Mouse (Mus musculus): Measurements from ENCODE around the gene Srgn.
"Not testable (repeated sequence)": the region's sequence is repeated elsewhere in the genome, so short reads cannot be mapped to it uniquely, and the experiment has no call there.

Gene Srgn

GRCm38 (mm10) chr10:62521763-62522162 lies 5.5 kb downstream of the Srgn start:
- DNase-seq (ENCODE audit: low spot score), result no peak

DNA sequence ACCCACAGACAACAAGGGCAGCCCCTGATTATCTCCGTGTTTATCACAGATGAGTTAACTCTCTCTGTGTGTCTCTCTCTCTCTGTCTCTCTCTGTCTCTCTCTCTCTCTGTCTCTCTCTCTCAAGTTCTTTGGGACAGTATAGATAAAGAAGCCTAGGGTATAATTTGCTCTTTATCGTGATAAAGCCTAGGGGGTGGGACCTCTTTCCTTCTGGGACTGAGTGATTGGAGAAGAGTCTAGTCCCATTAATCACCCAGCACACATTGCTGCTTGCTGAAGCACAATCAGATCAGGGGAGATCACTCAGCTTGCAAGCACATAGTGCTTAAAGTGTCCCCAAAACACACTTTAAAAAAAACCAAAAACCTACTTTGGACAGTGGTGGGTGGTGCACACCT lies 6.3 kb downstream of the Srgn start:
- no peak for DNase-seq (ENCODE audit: low spot score)

DNA sequence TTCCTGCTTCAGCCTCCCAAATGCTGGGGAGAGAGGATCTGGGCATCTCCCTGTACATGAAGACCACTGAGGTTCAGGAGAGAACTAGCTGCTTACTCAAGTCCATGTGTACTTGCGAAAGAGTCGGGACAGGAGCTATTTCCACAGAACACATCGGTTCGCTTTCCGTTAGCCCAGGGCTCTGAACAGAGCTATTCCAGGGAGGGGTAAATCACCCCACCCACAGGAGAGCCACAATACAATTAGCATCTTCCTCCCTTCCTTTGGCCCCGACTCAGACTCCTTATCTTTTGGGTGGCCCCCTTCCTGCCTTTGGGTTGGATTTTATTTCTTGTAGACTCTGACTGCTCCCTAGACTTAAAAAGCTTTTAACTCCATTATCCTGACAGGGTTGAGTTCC lies 9.7 kb downstream of the Srgn start:
- no peak for DNase-seq (ENCODE audit: low spot score)

DNA sequence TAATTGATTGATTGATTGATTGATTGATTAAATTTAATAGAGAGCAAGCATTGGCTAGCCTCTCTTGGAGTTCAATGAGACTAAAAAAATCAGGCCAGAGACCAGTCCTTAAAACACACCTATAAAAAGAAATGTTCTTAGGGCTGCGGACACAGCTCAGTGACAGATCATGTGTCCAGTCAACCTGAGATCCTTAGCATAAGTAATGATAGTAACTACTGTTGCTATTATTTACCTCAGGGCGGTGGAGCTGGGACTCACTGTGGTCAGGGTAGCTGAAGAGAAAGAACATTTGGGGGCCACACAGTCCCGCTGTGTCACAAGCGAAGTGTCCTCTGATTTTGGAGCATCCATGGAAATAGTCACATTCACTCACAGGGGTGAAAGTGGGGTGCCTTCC lies 14.4 kb downstream of the Srgn start:
- no peak for DNase-seq (ENCODE audit: low spot score)

DNA sequence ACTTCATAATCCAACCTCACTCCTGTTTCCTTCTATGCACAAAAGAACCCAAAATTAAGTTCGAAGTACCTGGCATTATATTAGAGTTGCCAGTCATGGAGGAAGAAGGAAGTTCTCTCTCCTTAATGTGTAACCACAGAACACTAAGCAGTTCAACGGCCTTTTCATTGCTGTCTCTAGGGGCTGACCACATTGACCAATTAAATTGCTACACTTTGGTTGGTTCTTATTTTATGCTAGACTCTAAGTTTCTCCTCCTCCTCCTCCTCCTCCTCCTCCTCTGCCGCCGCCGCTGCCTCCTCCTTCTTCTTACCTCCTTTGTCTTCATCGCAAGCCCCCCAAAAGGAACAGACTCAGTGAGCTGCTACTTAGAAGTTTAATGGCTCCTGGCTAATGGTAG lies 15.7 kb downstream of the Srgn start:
- no peak for DNase-seq (ENCODE audit: low spot score)

DNA sequence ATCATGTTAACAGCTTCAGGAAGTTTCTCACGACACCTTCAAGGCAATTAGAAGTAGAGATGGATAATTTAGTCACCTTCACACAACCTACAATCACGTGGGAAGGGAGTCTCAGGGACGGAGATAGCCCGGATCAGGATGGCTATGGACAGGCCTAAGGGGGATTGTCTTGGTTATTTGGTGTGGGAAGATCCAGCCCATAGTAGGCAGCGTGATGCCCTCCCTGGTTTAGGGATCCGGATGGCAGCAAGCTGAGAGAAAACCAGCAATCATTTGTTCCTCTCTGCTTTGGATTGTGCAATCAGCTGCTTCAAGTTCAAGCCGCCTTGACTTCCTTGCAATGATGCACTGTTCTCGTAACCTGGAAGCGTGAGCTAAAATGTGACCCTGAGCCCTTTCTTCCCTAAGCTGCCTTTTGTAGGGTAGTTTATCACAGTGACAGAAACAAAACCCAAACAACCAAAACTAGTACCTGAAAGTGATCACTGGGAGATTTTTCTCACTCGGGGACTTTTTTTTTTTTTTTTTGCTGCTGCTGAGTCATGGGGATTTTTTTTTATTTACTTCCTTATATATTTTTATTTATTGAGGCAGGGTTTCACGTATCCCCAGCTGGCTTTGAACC lies 18.1 kb downstream of the Srgn start:
- no peak for DNase-seq (ENCODE audit: low spot score)

- DNase-seq (ENCODE audit: low spot score), result no peak
These were observed 18.8 kb downstream of the Srgn start for GRCm38 (mm10) chr10:62508459-62508858.

DNA sequence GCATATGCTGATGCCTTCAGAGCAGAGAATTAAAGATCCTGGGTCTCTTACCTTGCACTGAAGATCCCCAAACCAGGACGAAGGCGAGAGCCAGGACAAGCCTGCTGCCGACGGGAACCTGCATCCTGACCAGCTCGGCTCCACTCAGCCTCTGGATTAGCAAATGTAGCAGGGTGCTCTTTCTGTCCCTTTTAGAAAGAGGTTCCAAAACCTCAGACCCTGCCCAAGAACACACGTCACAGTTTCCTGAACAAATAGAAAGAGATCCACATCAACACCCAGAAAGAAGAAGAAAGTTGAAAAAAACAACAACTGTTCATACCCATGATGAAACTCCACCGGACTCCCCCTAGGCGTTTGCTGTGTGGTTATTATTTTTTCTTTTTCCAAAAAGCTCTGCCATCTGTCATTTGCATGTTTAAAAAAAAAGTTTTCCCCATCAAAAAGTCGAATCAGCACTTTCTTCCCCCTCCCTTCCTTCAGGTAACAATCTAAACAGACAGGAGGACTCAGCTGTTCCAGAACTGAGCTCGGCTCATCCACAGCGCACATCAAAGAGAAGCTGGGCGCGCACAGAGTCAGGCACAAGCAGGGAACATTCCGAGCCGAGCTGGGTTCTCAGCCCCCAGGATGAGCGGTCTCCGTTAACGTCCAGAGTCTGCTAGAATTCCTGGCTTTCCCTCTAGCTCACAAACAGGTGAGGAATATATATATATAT lies 19.5 kb downstream of the Srgn start:
- peak; percentile 90 for DNase-seq (ENCODE audit: low spot score)

DNA sequence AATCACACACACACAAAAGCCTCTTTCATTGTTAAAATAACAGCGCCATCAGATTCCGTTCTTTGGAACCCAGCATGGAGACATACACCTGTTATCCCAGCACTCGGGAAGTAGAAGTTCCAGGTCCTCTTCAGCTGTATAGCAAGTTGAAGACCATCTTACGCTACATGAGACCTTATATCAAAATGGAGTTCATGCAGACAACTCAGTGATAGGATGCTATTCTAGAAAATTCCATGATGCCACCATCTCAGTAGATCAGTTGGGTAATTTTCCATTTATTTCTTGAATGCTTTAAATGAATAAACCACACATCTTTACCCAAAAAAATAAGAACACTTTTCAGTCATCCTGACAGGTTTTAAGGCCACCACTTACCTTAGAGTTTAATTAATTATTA lies 20.2 kb downstream of the Srgn start:
- DNase-seq (ENCODE audit: low spot score), result no peak

DNA sequence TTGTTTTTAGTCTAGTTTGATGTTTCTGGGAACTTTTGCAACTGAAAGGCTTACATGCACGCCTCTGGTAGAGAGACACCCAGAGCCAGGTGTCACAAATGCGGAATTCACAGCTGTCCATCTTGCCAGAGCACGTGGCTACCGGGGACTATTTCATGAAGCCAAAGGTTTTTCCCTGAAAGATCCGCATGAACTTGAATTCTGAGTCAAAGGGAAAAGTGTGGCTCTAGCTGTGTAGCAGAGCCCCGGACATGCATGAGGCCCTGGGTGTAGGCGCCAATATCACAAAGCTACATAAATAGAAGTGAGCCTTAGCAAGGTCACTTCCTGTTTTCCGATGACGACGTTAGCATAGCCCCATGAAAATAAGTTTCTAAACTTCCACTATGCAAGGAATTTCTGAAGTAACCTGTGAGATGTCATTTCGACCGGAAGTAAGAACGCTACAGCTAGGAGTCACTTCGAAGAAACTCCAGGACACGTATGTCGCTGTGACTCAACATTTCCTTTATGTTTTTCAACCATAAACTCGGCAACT lies 21.2 kb downstream of the Srgn start:
- DNase-seq (ENCODE audit: low spot score), result peak; percentile 83

- no peak for DNase-seq (ENCODE audit: low spot score)
These were observed 21.8 kb downstream of the Srgn start for GRCm38 (mm10) chr10:62505224-62505983.

DNA sequence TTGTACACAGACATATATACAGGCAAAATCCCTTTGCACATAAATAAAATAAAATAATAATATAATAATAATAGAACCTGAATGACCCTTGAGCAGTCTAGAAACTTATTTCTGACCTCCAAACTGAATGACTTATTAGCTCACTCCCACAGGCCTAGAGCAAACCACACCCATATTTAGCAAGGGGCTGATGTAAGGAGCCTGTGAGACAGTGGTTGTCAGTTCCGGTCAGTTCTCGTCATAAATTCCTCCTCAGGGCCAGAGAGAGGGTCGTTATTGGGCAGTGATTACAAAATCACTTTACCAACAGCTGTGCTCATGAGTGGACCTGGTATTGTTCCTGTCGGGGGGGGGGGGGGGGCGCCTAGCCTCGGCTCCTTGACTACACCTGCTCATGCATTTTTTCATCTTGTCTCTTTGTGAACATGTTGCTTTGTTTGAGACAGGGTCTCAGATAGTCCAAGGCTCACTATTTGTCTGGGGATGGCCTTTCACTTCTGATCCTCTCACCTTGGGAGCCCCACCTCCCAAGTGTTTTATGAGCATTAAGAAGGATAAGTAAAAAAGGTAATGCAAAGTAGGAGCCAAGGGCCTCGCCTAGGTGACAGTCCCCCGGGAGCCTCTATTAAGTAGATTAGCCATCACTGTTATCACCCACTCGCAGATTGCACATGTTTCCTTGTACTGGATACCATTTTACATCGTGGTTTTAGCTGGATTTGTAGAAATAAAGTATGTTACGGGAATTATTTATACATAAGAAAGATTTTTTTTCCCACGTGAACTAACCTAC lies 23.2 kb downstream of the Srgn start:
- no peak for DNase-seq (ENCODE audit: low spot score)

DNA sequence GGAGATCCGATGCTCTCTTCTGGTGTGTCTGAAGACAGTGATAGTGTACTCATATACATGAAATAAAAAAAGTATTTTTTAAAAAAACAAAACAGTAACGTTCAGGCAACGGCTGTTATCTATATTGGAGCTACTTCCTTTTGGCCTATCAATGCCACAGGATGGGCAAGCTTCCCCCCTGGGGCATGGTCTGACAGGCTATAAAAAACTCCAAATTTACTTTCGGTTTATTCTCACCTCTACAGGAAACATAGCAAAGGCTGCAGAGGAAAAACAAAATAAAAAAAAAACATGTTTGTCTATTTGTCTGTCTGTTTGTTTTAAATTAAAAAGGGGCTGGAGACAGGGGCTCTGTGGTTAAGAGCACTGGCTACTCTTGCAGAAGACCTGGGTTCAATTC lies 23.9 kb downstream of the Srgn start:
- peak; percentile 53 for DNase-seq (ENCODE audit: low spot score)

DNA sequence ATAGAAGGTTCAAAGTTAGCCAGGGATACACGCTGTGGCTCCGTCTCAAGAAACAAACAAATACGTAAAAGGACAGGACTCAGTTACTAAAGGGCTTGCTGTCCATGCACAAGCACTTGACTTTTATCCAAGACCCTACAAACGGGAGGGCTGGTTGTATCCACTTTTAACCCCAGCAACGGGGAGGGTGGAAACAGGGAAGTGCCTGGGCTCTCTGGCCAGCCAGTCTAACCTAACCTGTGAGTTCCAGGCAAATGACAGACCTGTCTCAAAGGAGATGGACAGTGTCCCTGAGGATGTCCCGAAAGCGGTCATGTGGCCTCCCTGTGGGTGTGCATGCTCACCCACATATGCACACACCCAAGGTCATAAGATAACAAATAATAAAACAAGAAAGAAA lies 25.3 kb downstream of the Srgn start:
- DNase-seq (ENCODE audit: low spot score), result no peak

DNA sequence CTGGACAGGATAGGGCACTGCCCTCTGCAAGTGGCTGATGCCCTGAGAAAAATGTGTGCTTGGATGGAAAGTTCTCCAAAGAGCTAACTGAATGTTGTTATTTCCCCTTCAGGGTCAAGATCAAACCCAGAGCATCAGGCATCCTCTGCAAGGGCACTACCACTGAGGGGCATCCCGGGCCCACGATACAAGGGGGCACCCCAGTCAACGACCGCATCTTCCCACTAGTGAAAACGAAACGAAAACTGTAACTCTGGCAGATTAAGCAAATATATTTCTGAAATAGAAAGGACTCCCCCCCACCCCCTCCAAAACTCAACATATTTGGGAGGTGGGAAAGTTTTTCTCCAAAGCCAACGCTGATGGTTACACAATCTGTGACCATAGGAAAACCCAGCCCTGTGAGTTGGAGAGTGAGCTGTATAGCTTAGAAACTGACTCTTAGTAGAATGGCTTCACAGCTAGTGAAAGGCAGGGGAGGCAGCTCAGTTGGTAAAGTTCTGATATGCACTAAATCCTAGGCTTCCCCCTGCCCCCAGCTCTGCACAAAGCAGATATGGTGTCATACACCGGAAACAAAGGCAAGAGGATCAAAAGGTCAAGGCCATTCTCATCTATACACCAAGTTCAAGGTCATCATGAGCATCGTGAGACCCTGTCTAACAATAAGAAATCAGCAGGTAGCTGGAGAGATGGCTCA lies 26.2 kb downstream of the Srgn start:
- peak; percentile 44 for DNase-seq (ENCODE audit: low spot score)

DNA sequence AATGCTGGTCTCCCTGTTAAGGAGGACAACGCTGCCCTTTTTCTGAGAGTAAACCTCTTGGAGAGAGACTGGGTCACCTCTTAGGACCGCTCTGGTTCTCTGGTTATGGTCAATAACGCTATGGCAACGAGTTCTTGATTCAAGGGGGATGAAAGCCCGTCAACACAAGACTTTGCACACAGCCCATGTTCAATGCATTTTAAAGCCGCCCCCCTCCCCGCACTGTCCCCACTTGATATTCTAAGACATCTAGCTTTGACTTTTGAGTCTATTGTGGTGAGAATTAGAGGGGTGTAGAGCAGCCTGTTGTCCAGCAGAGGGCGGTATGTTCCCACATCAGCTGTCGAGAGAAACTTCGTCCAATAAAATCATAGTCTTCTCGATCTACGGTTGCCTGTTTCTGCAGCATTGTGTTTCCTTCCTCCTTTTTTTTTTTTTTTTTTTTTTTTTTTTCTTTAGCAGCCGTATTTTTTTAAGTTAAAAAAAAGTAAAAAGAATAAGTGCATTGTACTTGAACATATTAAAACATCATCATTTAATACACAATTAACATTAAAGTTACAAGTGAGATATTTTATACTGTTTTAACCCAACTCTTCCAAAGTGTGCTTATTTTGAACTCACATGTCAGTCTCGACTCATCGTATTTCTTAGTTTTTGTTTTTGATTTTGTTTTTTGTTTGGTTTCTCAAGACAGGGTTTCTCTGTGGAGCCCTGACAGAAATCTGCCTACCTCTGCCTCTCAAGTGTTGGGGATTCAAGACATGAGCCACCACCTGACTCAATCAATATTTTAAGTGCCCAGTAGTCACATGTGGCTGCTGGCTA lies 26.9 kb downstream of the Srgn start:
- DNase-seq (ENCODE audit: low spot score), result peak; percentile 79

GRCm38 (mm10) chr10:62491681-62492080 lies 35.6 kb downstream of the Srgn start:
- DNase-seq (ENCODE audit: low spot score), result not testable (repeated sequence)

DNA sequence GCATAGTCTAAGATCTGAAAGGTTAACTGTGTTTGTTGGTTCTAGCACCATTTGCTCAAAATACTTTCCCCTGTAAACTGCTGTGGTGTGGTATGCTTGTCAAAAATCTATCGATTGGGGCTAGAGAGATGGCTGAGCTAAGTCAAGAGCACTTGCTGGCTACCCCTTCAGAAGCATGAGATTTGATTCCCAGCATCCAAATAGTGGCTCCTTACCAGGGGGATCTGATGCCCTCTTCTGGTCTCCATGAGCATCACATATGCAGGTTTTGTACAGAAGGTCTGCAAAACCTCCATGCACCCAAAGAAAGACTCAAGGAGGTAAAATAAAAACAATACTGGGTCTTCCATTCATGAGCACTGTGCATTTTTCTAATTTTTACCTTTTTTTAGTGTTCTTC lies 39.0 kb downstream of the Srgn start:
- peak; percentile 58 for DNase-seq (ENCODE audit: low spot score)

DNA sequence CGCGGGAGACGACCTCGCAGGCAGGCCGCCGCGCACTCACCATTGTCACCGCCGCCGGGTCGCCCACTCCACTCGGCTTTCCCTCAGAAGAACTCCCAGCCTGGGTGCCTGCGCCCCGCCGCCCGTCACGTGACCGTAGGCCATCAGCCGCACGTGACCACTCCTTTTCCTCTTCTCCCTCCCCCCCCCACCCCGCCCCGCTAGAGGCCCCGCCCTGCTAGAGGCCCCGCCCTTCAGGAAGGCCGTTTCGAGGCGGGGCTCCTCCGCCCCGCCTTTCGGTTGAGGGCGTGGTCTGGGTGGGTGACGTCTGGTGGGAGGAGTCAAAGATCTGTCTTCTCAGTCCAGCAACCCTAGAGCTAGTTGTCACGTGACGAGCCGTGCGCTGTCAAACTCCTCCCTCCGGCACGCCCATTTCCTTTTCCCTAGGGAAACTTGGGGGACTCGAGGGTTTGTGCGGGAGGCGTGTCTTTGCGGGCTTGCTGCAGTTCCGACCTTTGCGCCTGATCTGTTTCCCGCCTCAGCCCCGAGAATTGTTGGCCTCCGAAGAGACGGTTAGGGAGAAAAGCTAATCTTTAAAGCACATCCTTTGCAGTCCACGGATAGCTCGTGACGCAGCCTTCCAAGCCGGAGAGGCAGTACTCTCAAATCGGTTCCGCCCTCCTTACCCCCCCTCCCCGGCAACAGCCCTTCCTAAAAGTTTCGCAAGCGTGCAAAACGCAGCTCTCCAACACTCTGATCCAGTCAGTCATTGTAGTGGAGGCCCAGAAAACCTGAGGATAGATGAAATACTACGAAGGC lies 40.4 kb downstream of the Srgn start, which contains the start of gene Vps26a:
TSS of gene Vps26a (minus strand) at position 188 of the 798 bp plus-strand sequence.
- DNase-seq (ENCODE audit: low spot score), result peak; percentile 96

Measured in T-cell, adult 2 months (primary cell).